Mouse (Mus musculus): ENCODE measurements around the gene Vps26b.

Gene Vps26b

GRCm38 (mm10) chr9:26993900-26994299 is 36.0 kb downstream of the Vps26b start:
- no peak for DNase-seq (ENCODE audit: low read depth)

- no peak for DNase-seq (ENCODE audit: low read depth)
These were observed 36.7 kb downstream of the Vps26b start for GRCm38 (mm10) chr9:26993118-26993517.

GRCm38 (mm10) chr9:26990181-26990580 is 39.7 kb downstream of the Vps26b start:
- no peak for DNase-seq (ENCODE audit: low read depth)

- no peak for DNase-seq (ENCODE audit: low read depth)
These were observed 44.1 kb downstream of the Vps26b start for GRCm38 (mm10) chr9:26985668-26986277.

GRCm38 (mm10) chr9:26985090-26985613 is 44.7 kb downstream of the Vps26b start:
- DNase-seq (ENCODE audit: low read depth) = no peak

GRCm38 (mm10) chr9:26978776-26979175 is 51.1 kb downstream of the Vps26b start:
- DNase-seq (ENCODE audit: low read depth) = no peak

GRCm38 (mm10) chr9:26977754-26978153 is 52.1 kb downstream of the Vps26b start:
- DNase-seq (ENCODE audit: low read depth) = no peak
